Mouse (Mus musculus) kidney, adult 18-20 months (tissue): ENCODE measurements around the gene Olfr1042.
"Not testable (repeated sequence)": the region's sequence is repeated elsewhere in the genome, so short reads cannot be mapped to it uniquely, and the experiment has no call there.

ENCODE experiments used
- DNase-seq: peaks from one replicate; pipeline ENCODE4 v3.0.0; 2021

The Olfr1042 gene

DNA sequence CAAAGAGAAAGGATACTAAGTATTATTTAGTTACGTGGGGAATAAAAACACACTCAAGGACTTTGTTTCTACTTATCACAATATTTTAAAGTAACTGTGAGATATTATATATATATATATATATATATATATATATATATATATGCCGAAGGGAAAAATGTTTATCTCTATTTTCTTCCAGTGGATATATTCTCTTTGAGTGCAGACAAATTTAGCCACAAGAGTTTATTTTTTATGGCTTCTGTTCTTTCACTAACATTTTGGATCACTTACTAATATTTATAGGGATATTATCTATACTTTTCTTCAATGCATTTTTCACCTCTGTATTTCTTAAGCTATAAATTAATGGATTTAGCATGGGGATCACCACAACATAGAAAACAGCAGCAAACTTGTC is at the start of gene Olfr1042:
Gene Olfr1042 (minus strand): TSS at position 101 of the 400 bp plus-strand sequence.
- DNase-seq: no peak

DNA sequence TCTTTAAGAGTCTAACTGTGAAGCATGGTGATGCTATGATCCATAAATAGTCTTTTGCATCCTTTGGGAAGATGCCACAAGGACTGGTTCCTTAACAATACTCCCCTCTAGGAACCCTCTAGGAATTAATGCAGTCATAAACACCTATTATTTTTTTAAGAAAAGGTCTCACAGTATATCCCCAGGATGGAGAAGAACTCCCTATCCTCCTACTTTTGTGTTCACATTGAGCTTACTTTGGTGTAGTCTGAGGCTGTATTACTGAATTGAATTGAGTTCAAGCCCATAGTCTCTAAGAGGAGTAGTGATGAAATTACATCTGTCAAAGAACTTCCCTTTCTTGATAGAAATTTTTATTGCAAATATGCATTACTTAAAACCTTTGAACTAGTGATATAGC is 41.3 kb upstream of the Olfr1042 start, which contains the start of gene Olfr1045:
Gene Olfr1045 (minus strand): TSS at position 101 of the 400 bp plus-strand sequence.
- no peak for DNase-seq

DNA sequence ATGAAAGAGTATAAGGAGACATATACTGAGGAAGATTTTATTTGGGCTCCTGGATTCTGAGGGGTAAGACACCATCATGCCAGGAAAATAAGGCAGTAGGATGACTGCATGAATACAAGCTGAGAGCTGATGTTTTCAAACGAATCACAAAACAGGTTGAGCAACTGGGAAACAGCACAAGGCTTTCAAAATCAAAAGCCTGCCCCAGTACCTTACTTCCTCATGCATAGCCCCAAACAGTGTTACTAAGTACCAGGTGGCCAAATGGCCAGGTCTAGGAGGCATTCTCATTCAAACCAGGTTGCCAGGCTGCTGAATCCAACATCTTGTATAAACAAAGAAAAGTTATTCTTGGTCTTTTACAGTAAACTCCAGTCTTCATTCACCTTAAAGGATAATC is 34.2 kb upstream of the Olfr1042 start:
- no peak for DNase-seq

DNA sequence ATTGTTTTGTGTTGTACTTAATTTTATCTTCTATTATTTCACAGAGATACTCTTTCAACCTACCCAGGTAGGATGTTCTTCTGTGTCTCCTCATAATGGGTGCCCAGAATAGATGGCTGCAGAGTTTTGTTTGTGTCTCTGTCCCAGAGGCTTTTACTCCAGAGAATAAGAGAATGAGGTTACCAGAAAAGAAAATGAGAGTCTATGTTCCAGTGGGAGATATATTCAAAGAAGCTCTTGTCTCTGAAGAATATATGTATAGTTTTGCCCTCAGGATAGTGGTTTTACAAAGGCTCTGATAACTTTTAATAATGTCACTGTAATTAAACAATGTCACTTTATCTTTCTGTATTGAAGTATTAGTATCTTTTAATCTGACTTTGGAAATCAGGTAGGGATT is 23.9 kb upstream of the Olfr1042 start, which contains the start of gene Olfr52:
Gene Olfr52 (minus strand): TSS at position 101 of the 400 bp plus-strand sequence.
- no peak for DNase-seq

DNA sequence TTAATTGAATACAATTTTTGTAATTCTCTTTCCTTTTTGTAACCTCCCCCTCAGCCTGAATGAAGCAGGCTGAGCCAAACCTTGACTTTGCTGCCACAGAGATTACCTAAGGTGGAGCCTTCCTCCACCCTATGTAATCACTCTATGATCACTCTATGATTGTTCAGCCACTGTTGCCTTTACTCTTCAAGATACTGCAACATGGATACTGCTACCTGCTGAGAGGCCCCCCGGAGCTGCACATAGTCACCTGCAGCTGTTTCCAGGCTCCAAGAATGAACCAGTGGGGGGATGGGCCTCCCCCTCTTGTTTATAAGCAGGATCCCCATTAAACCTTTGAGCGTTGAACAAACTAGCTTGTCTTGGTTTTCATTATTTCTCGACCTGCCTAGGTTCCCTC is 18.3 kb upstream of the Olfr1042 start:
- DNase-seq: no peak

DNA sequence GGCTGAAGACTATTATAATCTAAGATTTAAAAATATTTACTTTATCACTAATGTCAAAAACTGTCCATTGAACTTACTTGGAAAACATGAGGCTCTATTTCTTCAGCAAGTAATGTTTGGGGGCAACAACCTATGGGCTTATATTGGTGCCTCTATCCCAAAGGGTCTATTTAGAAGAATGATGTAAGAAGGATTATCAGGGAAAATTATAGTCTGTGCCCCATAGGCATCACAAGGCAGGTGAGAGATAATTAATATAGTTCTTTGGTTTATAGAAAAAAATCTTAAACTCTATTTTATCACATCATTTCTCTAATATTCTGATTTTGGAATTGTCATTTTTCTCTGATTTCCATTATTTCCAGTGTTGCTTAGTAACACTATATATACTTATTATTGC is 16.1 kb upstream of the Olfr1042 start, which contains the start of gene Olfr1044:
Gene Olfr1044 (minus strand): TSS at position 101 of the 400 bp plus-strand sequence.
- DNase-seq: no peak

DNA sequence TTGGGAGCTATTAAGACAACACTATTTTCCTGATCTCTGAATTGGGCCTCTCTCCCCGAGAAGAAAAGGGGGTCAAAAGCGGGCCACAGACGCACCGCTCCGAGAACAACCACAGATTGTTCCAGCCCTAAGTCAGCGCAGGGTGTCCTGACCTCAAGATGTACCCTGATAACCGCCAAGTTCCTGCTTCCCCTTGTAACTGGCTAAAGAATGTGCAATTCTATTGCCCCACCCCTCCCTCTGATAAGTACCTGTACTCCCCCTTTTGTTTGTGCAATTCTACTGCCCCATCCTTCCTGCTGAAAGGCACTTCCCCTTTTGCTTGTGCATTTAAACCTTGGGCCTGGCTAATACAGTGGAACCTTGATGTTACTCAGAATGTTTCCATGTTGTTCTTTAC is 13.8 kb upstream of the Olfr1042 start:
- DNase-seq: not testable (repeated sequence)

DNA sequence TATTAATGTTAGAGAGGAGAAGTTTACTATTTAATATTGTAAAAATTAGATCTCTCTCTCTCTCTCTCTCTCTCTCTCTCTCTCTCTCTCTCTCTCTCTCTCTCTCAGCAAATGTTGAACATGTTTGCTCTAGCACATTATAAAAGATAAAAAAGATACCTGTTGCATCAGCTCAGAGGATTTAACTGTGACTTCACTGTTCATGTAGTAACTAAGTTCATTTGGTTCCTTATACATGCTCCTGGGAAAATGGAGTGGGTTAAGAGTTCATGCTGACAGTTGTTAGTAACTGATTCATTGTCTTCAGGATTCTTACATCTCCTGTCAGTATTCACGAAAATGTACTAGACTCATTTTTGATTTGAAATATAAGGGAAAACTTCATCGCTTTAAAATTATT is 5.8 kb upstream of the Olfr1042 start, which contains the start of gene Olfr1043:
Gene Olfr1043 (minus strand): TSS at position 101 of the 400 bp plus-strand sequence.
- no peak for DNase-seq

DNA sequence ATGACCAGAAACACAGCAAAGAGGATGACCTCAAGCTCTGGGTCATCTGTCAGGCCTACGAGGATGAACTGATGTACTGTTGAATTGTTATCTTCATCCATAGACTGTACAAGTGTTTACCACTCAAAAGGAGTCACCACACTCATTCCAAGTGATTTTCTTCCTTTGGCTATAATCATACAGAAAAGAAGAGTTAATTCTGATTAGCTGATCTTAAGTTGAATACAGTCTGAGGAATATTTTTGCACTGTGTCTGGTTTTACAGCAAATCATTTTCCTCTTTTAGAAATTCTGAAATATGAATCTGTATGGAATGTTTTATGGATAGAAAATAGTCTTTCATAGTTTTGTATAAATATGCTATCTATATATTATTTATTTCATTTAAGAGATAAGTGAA is 15.0 kb downstream of the Olfr1042 start, which contains the start of gene Olfr1040:
Gene Olfr1040 (minus strand): TSS at position 101 of the 400 bp plus-strand sequence.
- no peak for DNase-seq

DNA sequence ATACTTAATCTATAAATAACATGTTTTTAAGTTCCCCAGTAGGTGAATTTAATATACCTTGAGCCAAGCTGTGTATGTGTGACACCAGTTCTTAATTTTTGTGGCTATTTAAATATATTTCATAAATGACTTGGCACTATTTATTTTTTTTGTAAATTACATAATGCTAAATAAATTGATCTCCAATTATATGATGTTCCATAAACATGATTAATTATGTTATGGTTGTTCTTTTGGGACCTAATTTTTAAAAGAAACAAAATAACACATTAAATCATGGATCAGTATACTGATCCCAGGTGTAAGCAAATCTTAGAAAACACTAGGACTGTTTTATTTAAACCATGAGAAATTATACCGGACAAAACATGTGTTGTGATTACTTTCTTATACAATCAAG is 25.8 kb downstream of the Olfr1042 start, which contains the start of gene Olfr1039:
Gene Olfr1039 (minus strand): TSS at position 101 of the 400 bp plus-strand sequence.
- DNase-seq: no peak
